Mouse (Mus musculus): ENCODE measurements around the gene Oprl1.

Oprl1 gene

DNA sequence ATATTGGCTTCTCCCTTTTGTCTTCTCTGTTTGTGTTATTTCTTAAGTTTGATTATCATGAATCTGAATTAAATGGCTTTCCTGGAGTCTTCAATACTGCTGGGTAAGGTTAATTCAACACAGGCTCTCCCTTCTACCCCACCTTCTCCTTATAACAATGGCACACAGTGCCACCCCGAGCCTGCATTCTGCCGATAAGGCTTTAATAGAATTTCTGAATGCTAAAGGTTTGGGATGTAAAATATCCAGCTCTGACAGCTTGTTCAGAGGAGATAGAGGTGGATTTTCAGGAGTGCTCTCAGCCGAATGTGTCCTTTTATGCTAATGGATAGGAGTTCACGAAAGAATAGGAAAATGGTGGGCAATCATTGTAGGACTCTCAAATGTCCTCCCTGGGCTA is 50.4 kb downstream of the Oprl1 start:
- no peak for DNase-seq (ENCODE audit: low spot score)

- DNase-seq (ENCODE audit: low spot score): no peak
These were observed 52.1 kb downstream of the Oprl1 start for GRCm38 (mm10) chr2:181766672-181767557.

- DNase-seq (ENCODE audit: low spot score): no peak
These were observed 53.6 kb downstream of the Oprl1 start for GRCm38 (mm10) chr2:181768451-181768850.

DNA sequence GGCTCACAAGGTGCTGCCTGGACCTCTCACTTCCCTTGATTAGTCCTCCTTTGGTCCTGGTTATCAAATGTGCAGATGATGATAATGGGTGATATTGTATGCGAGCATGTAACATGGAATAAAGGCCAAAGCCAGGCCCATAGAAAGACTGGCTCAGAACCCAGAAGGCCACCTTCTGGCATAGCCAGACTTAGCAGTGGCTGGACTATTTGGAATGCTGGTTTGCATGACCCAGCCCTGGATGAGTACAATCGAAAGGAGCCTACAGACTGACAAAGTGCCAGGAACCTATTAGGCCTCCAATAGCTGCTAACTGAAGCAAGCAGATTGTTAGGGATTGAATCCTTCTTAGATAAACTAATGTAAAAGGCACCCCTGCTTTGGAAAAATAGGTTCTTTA is 54.6 kb downstream of the Oprl1 start:
- no peak for DNase-seq (ENCODE audit: low spot score)
